Mouse (Mus musculus) megakaryocyte, adult 5-6 weeks (primary cell): ENCODE measurements around the gene Smarcc2. TPM values are rescaled to one million over a fixed set of nuclear protein-coding genes. Genes with fewer than 3 reads are reported as not detected.
"Not testable (repeated sequence)": the region's sequence is repeated elsewhere in the genome, so short reads cannot be mapped to it uniquely, and the experiment has no call there.

Source experiments
- ATAC-seq: 2 replicates; pipeline ENCODE4 v1.8.0; 2016; ENCODE audit warnings: mild to moderate bottlenecking, inconsistent platforms; ENCODE audit not compliant: poor library complexity, severe bottlenecking
- total RNA-seq, 2 experiments: library from RNA; stranded (forward) in 1 of 2; stranded (reverse) in 1 of 2; fragments of 153-499, 151-499 nt in 1 of 2; fragments of 221-1000, 200-1000 nt in 1 of 2; gene quantifications; 2 replicates each; pipeline versions ENCODE4 v1.2.3 to v1.2.4; 2015 to 2017

Smarcc2 gene
- total RNA-seq, 2 experiments from 2014 or later: 63.1 to 73.1 TPM

- ATAC-seq: peak; percentile 39
Observed at GRCm38 (mm10) chr10:128492633-128493311, 33.7 kb downstream of the Smarcc2 start.

- ATAC-seq: peak; percentile 28
Observed at GRCm38 (mm10) chr10:128493319-128493694, 34.3 kb downstream of the Smarcc2 start.

- peak; percentile 68 for ATAC-seq
Observed at GRCm38 (mm10) chr10:128493695-128494666, 34.9 kb downstream of the Smarcc2 start, which contains the start of gene Myl6. Gene Myl6 (minus strand): TSS chr10:128494145.

GRCm38 (mm10) chr10:128494667-128495245 lies 35.7 kb downstream of the Smarcc2 start:
- no peak for ATAC-seq

GRCm38 (mm10) chr10:128495270-128495669 lies 36.2 kb downstream of the Smarcc2 start:
- ATAC-seq: no peak

- ATAC-seq: no peak
Observed at GRCm38 (mm10) chr10:128495903-128496302, 36.9 kb downstream of the Smarcc2 start.

- ATAC-seq: no peak
Observed at GRCm38 (mm10) chr10:128496509-128497077, 37.5 kb downstream of the Smarcc2 start.

GRCm38 (mm10) chr10:128497134-128497737 lies 38.2 kb downstream of the Smarcc2 start:
- no peak for ATAC-seq

- peak; percentile 80 for ATAC-seq
Observed at GRCm38 (mm10) chr10:128498590-128498989, 39.5 kb downstream of the Smarcc2 start, which contains the start of gene Myl6b. Gene Myl6b (minus strand): TSS chr10:128498685.

GRCm38 (mm10) chr10:128499116-128499671 lies 40.1 kb downstream of the Smarcc2 start:
- peak; percentile 11; the same call in 1 of the 2 replicates for ATAC-seq

GRCm38 (mm10) chr10:128502341-128502740 lies 43.3 kb downstream of the Smarcc2 start:
- no peak for ATAC-seq

- no peak for ATAC-seq
Observed at GRCm38 (mm10) chr10:128503532-128503931, 44.5 kb downstream of the Smarcc2 start.

- no peak for ATAC-seq
Observed at GRCm38 (mm10) chr10:128504012-128504411, 45.0 kb downstream of the Smarcc2 start.

GRCm38 (mm10) chr10:128504641-128505370 lies 45.8 kb downstream of the Smarcc2 start:
- ATAC-seq: peak; percentile 96

GRCm38 (mm10) chr10:128505371-128505667 lies 46.3 kb downstream of the Smarcc2 start:
- not testable (repeated sequence) for ATAC-seq

- no peak for ATAC-seq
Observed at GRCm38 (mm10) chr10:128505974-128506373, 46.9 kb downstream of the Smarcc2 start.

- no peak for ATAC-seq
Observed at GRCm38 (mm10) chr10:128508260-128508659, 49.2 kb downstream of the Smarcc2 start.

GRCm38 (mm10) chr10:128509203-128509602 lies 50.2 kb downstream of the Smarcc2 start:
- no peak for ATAC-seq

- no peak for ATAC-seq
Observed at GRCm38 (mm10) chr10:128509831-128510230, 50.8 kb downstream of the Smarcc2 start.

- no peak for ATAC-seq
Observed at GRCm38 (mm10) chr10:128510301-128510700, 51.3 kb downstream of the Smarcc2 start.
